Mouse (Mus musculus): ENCODE measurements around the gene Lcn12. TPM values are rescaled to one million over a fixed set of nuclear protein-coding genes. Genes with fewer than 3 reads are reported as not detected.

Lcn12 gene
- polyA plus RNA-seq, 1 experiment: not detected

GRCm38 (mm10) chr2:25498622-25499478 is 5.1 kb upstream of the Lcn12 start:
- Histone ChIP-seq H3K4me1 (ENCODE audit: control insufficient read depth, insufficient read depth, low read length) (no peaks in the 10 kb centered on the region; the same call in 1 of the 2 replicates), H3K27ac (ENCODE audit: insufficient read depth, low read length) (no peak overlapping the region), H3K4me3 (ENCODE audit: insufficient read depth, low read length) (no peak overlapping the region)
- TF ChIP-seq POLR2A (IDR thresholded peaks at IDR 0.05; ENCODE audit: extremely low read depth, insufficient read depth, low read length) (no peak), CTCF (IDR thresholded peaks at IDR 0.05; ENCODE audit: extremely low read depth, insufficient read depth, low read length) (no peak)

- no peak overlapping the region for H3K4me3 ChIP-seq (ENCODE audit: insufficient read depth, low read length)
- no peaks in the 10 kb centered on the region; the same call in 1 of the 2 replicates for H3K4me1 ChIP-seq (ENCODE audit: control insufficient read depth, insufficient read depth, low read length)
- 0 out of 2 replicates have a peak overlapping the region, but pooled peaks have one; percentile 21 for H3K27ac ChIP-seq (ENCODE audit: insufficient read depth, low read length)
- TF ChIP-seq CTCF (IDR thresholded peaks at IDR 0.05; ENCODE audit: extremely low read depth, insufficient read depth, low read length) (no peak), POLR2A (IDR thresholded peaks at IDR 0.05; ENCODE audit: extremely low read depth, insufficient read depth, low read length) (no peak)
Observed at GRCm38 (mm10) chr2:25497846-25498575, 4.3 kb upstream of the Lcn12 start.

GRCm38 (mm10) chr2:25496462-25496861 is 2.8 kb upstream of the Lcn12 start:
- Histone ChIP-seq H3K4me3 (ENCODE audit: insufficient read depth, low read length) (no peak overlapping the region), H3K27ac (ENCODE audit: insufficient read depth, low read length) (no peak overlapping the region), H3K4me1 (ENCODE audit: control insufficient read depth, insufficient read depth, low read length) (no peaks in the 10 kb centered on the region; the same call in 1 of the 2 replicates)
- peak; percentile 51 for TF ChIP-seq CTCF (IDR thresholded peaks at IDR 0.05; ENCODE audit: extremely low read depth, insufficient read depth, low read length)
- no peak for TF ChIP-seq POLR2A (IDR thresholded peaks at IDR 0.05; ENCODE audit: extremely low read depth, insufficient read depth, low read length)

- no peak overlapping the region for H3K4me3 ChIP-seq (ENCODE audit: insufficient read depth, low read length)
- no peak overlapping the region for H3K27ac ChIP-seq (ENCODE audit: insufficient read depth, low read length)
- no peaks in the 10 kb centered on the region for H3K4me1 ChIP-seq (ENCODE audit: control insufficient read depth, insufficient read depth, low read length)
- TF ChIP-seq CTCF (IDR thresholded peaks at IDR 0.05; ENCODE audit: extremely low read depth, insufficient read depth, low read length) (no peak), POLR2A (IDR thresholded peaks at IDR 0.05; ENCODE audit: extremely low read depth, insufficient read depth, low read length) (no peak)
Observed at GRCm38 (mm10) chr2:25492988-25493387, 723 bp downstream of the Lcn12 start.

- H3K4me3 ChIP-seq (ENCODE audit: insufficient read depth, low read length): no peak overlapping the region
- H3K27ac ChIP-seq (ENCODE audit: insufficient read depth, low read length): no peak overlapping the region
- no peaks in the 10 kb centered on the region for H3K4me1 ChIP-seq (ENCODE audit: control insufficient read depth, insufficient read depth, low read length)
- TF ChIP-seq POLR2A (IDR thresholded peaks at IDR 0.05; ENCODE audit: extremely low read depth, insufficient read depth, low read length) (no peak), CTCF (IDR thresholded peaks at IDR 0.05; ENCODE audit: extremely low read depth, insufficient read depth, low read length) (no peak)
Observed at GRCm38 (mm10) chr2:25488671-25489068, 5.0 kb downstream of the Lcn12 start.

GRCm38 (mm10) chr2:25487965-25488670 is 5.6 kb downstream of the Lcn12 start:
- TF ChIP-seq CTCF (IDR thresholded peaks at IDR 0.05; ENCODE audit: extremely low read depth, insufficient read depth, low read length): no peak
- TF ChIP-seq POLR2A (IDR thresholded peaks at IDR 0.05; ENCODE audit: extremely low read depth, insufficient read depth, low read length): no peak
- H3K27ac ChIP-seq (ENCODE audit: insufficient read depth, low read length): no peak overlapping the region
- H3K4me3 ChIP-seq (ENCODE audit: insufficient read depth, low read length): no peak overlapping the region
- H3K4me1 ChIP-seq (ENCODE audit: control insufficient read depth, insufficient read depth, low read length): no peaks in the 10 kb centered on the region

- Histone ChIP-seq H3K27ac (ENCODE audit: insufficient read depth, low read length) (no peak overlapping the region), H3K4me3 (ENCODE audit: insufficient read depth, low read length) (no peak overlapping the region), H3K4me1 (ENCODE audit: control insufficient read depth, insufficient read depth, low read length) (no peaks in the 10 kb centered on the region)
- no peak for TF ChIP-seq POLR2A (IDR thresholded peaks at IDR 0.05; ENCODE audit: extremely low read depth, insufficient read depth, low read length)
- TF ChIP-seq CTCF (IDR thresholded peaks at IDR 0.05; ENCODE audit: extremely low read depth, insufficient read depth, low read length): no peak
Observed at GRCm38 (mm10) chr2:25484901-25485647, 8.6 kb downstream of the Lcn12 start.

GRCm38 (mm10) chr2:25482969-25483368 is 10.7 kb downstream of the Lcn12 start:
- no peak overlapping the region for H3K4me3 ChIP-seq (ENCODE audit: insufficient read depth, low read length)
- peaks cover 4% of the 10 kb centered on the region; the same call in 1 of the 2 replicates for H3K4me1 ChIP-seq (ENCODE audit: control insufficient read depth, insufficient read depth, low read length)
- TF ChIP-seq POLR2A (IDR thresholded peaks at IDR 0.05; ENCODE audit: extremely low read depth, insufficient read depth, low read length) (no peak), CTCF (IDR thresholded peaks at IDR 0.05; ENCODE audit: extremely low read depth, insufficient read depth, low read length) (peak; percentile 46)
- no peak overlapping the region for H3K27ac ChIP-seq (ENCODE audit: insufficient read depth, low read length)

All from cortical plate, adult 2 months (tissue).